Mouse (Mus musculus): ENCODE measurements around the gene Map9. TPM values are rescaled to one million over a fixed set of nuclear protein-coding genes. Genes with fewer than 3 reads are reported as not detected.

Gene Map9
- total and polyA plus RNA-seq, 3 experiments: 0.22 TPM; not detected in 2

- DNase-seq (ENCODE audit: low spot score): no peak
- TF ChIP-seq GATA2 (IDR thresholded peaks at IDR 0.05; ENCODE audit: borderline replicate concordance, low read depth, low read length) (no peak), CTCF (IDR thresholded peaks at IDR 0.05; ENCODE audit: low read depth, low read length) (no peak), POLR2AphosphoS5 (IDR thresholded peaks at IDR 0.05; ENCODE audit: insufficient replicate concordance, low read depth, low read length) (no peak), GATA1 (IDR thresholded peaks at IDR 0.05; ENCODE audit: borderline replicate concordance, low read length) (no peak), TAL1 (conservative IDR thresholded peaks at IDR 0.05; ENCODE audit: low read depth, low read length) (no peak)
Measured at GRCm38 (mm10) chr3:82340111-82340510, 17.7 kb upstream of the Map9 start.

GRCm38 (mm10) chr3:82348277-82348860 is 9.5 kb upstream of the Map9 start:
- ATAC-seq (ENCODE audit: extremely low read depth, insufficient number of reproducible peaks, low FRiP score, poor library complexity, severe bottlenecking): no peak
- Histone ChIP-seq H3K9me3 (replicated peaks) (peaks cover 3% of the 10 kb centered on the region; the same call in 1 of the 2 replicates), H3K36me3 (replicated peaks) (no peaks in the 10 kb centered on the region), H3K27me3 (ENCODE audit: insufficient read depth, low read length) (no peaks in the 10 kb centered on the region), H3K4me3 (ENCODE audit: low read depth, low read length) (no peak overlapping the region), H3K4me1 (ENCODE audit: insufficient read depth, low read depth, low read length) (no peaks in the 10 kb centered on the region)
- DNase-seq (ENCODE audit: low spot score): no peak
- no peak for TF ChIP-seq GATA2 (IDR thresholded peaks at IDR 0.05; ENCODE audit: borderline replicate concordance, low read depth, low read length)
- TF ChIP-seq CTCF (IDR thresholded peaks at IDR 0.05; ENCODE audit: low read depth, low read length): no peak
- no peak for TF ChIP-seq TAL1 (conservative IDR thresholded peaks at IDR 0.05; ENCODE audit: low read depth, low read length)
- TF ChIP-seq POLR2AphosphoS5 (IDR thresholded peaks at IDR 0.05; ENCODE audit: insufficient replicate concordance, low read depth, low read length): no peak
- TF ChIP-seq GATA1 (IDR thresholded peaks at IDR 0.05; ENCODE audit: borderline replicate concordance, low read length): no peak

More at GRCm38 (mm10) chr3:82340111-82340510, 17.7 kb upstream of the Map9 start:
- Histone ChIP-seq H3K9me3 (replicated peaks) (no peaks in the 10 kb centered on the region), H3K36me3 (replicated peaks) (no peaks in the 10 kb centered on the region), H3K27me3 (ENCODE audit: insufficient read depth, low read length) (no peaks in the 10 kb centered on the region), H3K4me3 (ENCODE audit: low read depth, low read length) (no peak overlapping the region), H3K4me1 (ENCODE audit: insufficient read depth, low read depth, low read length) (no peaks in the 10 kb centered on the region)
- no peak for ATAC-seq (ENCODE audit: extremely low read depth, insufficient number of reproducible peaks, low FRiP score, poor library complexity, severe bottlenecking)

GRCm38 (mm10) chr3:82350321-82350720 is 7.5 kb upstream of the Map9 start:
- ATAC-seq (ENCODE audit: extremely low read depth, insufficient number of reproducible peaks, low FRiP score, poor library complexity, severe bottlenecking) (no peak), DNase-seq (ENCODE audit: low spot score) (no peak)
- H3K4me3 ChIP-seq (ENCODE audit: low read depth, low read length): no peak overlapping the region
- no peaks in the 10 kb centered on the region for H3K27me3 ChIP-seq (ENCODE audit: insufficient read depth, low read length)
- TF ChIP-seq POLR2AphosphoS5 (IDR thresholded peaks at IDR 0.05; ENCODE audit: insufficient replicate concordance, low read depth, low read length) (no peak), CTCF (IDR thresholded peaks at IDR 0.05; ENCODE audit: low read depth, low read length) (no peak), GATA1 (IDR thresholded peaks at IDR 0.05; ENCODE audit: borderline replicate concordance, low read length) (no peak), GATA2 (IDR thresholded peaks at IDR 0.05; ENCODE audit: borderline replicate concordance, low read depth, low read length) (no peak), TAL1 (conservative IDR thresholded peaks at IDR 0.05; ENCODE audit: low read depth, low read length) (no peak)
- H3K9me3 ChIP-seq (replicated peaks): peaks cover 3% of the 10 kb centered on the region; the same call in 1 of the 2 replicates
- no peaks in the 10 kb centered on the region for H3K4me1 ChIP-seq (ENCODE audit: insufficient read depth, low read depth, low read length)
- H3K36me3 ChIP-seq (replicated peaks): no peaks in the 10 kb centered on the region

GRCm38 (mm10) chr3:82357340-82357739 is 504 bp upstream of the Map9 start:
- no peak for TF ChIP-seq GATA2 (IDR thresholded peaks at IDR 0.05; ENCODE audit: borderline replicate concordance, low read depth, low read length)
- Histone ChIP-seq H3K36me3 (replicated peaks) (no peaks in the 10 kb centered on the region), H3K4me3 (ENCODE audit: low read depth, low read length) (no peak overlapping the region), H3K4me1 (ENCODE audit: insufficient read depth, low read depth, low read length) (no peaks in the 10 kb centered on the region), H3K9me3 (replicated peaks) (peaks cover 12% of the 10 kb centered on the region), H3K27me3 (ENCODE audit: insufficient read depth, low read length) (no peaks in the 10 kb centered on the region)
- ATAC-seq (ENCODE audit: extremely low read depth, insufficient number of reproducible peaks, low FRiP score, poor library complexity, severe bottlenecking) (no peak), DNase-seq (ENCODE audit: low spot score) (no peak)

GRCm38 (mm10) chr3:82359036-82359435 is 1.2 kb downstream of the Map9 start:
- DNase-seq (ENCODE audit: low spot score): no peak
- TF ChIP-seq CTCF (IDR thresholded peaks at IDR 0.05; ENCODE audit: low read depth, low read length): no peak
- TF ChIP-seq TAL1 (conservative IDR thresholded peaks at IDR 0.05; ENCODE audit: low read depth, low read length): no peak
- no peak for TF ChIP-seq POLR2AphosphoS5 (IDR thresholded peaks at IDR 0.05; ENCODE audit: insufficient replicate concordance, low read depth, low read length)
- TF ChIP-seq GATA1 (IDR thresholded peaks at IDR 0.05; ENCODE audit: borderline replicate concordance, low read length): no peak
- TF ChIP-seq GATA2 (IDR thresholded peaks at IDR 0.05; ENCODE audit: borderline replicate concordance, low read depth, low read length): no peak
- no peak for ATAC-seq (ENCODE audit: extremely low read depth, insufficient number of reproducible peaks, low FRiP score, poor library complexity, severe bottlenecking)
- H3K27me3 ChIP-seq (ENCODE audit: insufficient read depth, low read length): no peaks in the 10 kb centered on the region
- H3K4me1 ChIP-seq (ENCODE audit: insufficient read depth, low read depth, low read length): no peaks in the 10 kb centered on the region
- no peak overlapping the region for H3K4me3 ChIP-seq (ENCODE audit: low read depth, low read length)
- peaks cover 9% of the 10 kb centered on the region for H3K9me3 ChIP-seq (replicated peaks)
- no peaks in the 10 kb centered on the region for H3K36me3 ChIP-seq (replicated peaks)

GRCm38 (mm10) chr3:82362452-82362851 is 4.6 kb downstream of the Map9 start:
- Histone ChIP-seq H3K36me3 (replicated peaks) (no peaks in the 10 kb centered on the region), H3K27me3 (ENCODE audit: insufficient read depth, low read length) (no peaks in the 10 kb centered on the region), H3K4me1 (ENCODE audit: insufficient read depth, low read depth, low read length) (no peaks in the 10 kb centered on the region), H3K4me3 (ENCODE audit: low read depth, low read length) (no peak overlapping the region), H3K9me3 (replicated peaks) (peaks cover 9% of the 10 kb centered on the region)
- DNase-seq (ENCODE audit: low spot score) (no peak), ATAC-seq (ENCODE audit: extremely low read depth, insufficient number of reproducible peaks, low FRiP score, poor library complexity, severe bottlenecking) (no peak)
- TF ChIP-seq CTCF (IDR thresholded peaks at IDR 0.05; ENCODE audit: low read depth, low read length) (no peak), POLR2AphosphoS5 (IDR thresholded peaks at IDR 0.05; ENCODE audit: insufficient replicate concordance, low read depth, low read length) (no peak), GATA1 (IDR thresholded peaks at IDR 0.05; ENCODE audit: borderline replicate concordance, low read length) (no peak), TAL1 (conservative IDR thresholded peaks at IDR 0.05; ENCODE audit: low read depth, low read length) (no peak), GATA2 (IDR thresholded peaks at IDR 0.05; ENCODE audit: borderline replicate concordance, low read depth, low read length) (no peak)
